Mouse (Mus musculus): ENCODE measurements around the gene Pcp4l1. TPM values are rescaled to one million over a fixed set of nuclear protein-coding genes. Genes with fewer than 3 reads are reported as not detected.

The Pcp4l1 gene
- polyA plus RNA-seq, 2 experiments, result 3.9 to 6.0 TPM

GRCm38 (mm10) chr1:171238463-171238862, 42.4 kb upstream of the Pcp4l1 start:
- no peak for TF ChIP-seq POLR2A (IDR thresholded peaks at IDR 0.05; ENCODE audit: borderline replicate concordance, extremely low read depth, insufficient read depth, insufficient read length)
- Histone ChIP-seq H3K9ac (ENCODE audit: low read depth, low read length, severe bottlenecking) (no peak overlapping the region), H3K4me3 (replicated peaks; ENCODE audit: low read length) (no peak overlapping the region), H3K36me3 (ENCODE audit: control insufficient read depth, insufficient read depth, low read length) (peaks cover 97% of the 10 kb centered on the region), H3K27me3 (ENCODE audit: control insufficient read depth, insufficient read depth, low read length) (no peaks in the 10 kb centered on the region), H3K9me3 (ENCODE audit: control insufficient read depth, low read length) (no peaks in the 10 kb centered on the region), H3K27ac (replicated peaks; ENCODE audit: low read depth, low read length) (no peak overlapping the region), H3K4me2 (replicated peaks; ENCODE audit: low read depth, low read length, severe bottlenecking) (no peak overlapping the region), H3K4me1 (ENCODE audit: control insufficient read depth, insufficient read depth, low read length) (no peaks in the 10 kb centered on the region)
- ATAC-seq (ENCODE audit: low FRiP score, low read depth) (no peak), DNase-seq (ENCODE audit: low spot score) (peak; percentile 30)
- WGBS, result 68% methylated on average over 14 of the region's 14 CpGs

GRCm38 (mm10) chr1:171237438-171237837, 41.4 kb upstream of the Pcp4l1 start:
- 85% methylated on average over 6 of the region's 6 CpGs for WGBS
- TF ChIP-seq POLR2A (IDR thresholded peaks at IDR 0.05; ENCODE audit: borderline replicate concordance, extremely low read depth, insufficient read depth, insufficient read length), result no peak
- H3K9me3 ChIP-seq (ENCODE audit: control insufficient read depth, low read length), result no peaks in the 10 kb centered on the region
- H3K27me3 ChIP-seq (ENCODE audit: control insufficient read depth, insufficient read depth, low read length), result no peaks in the 10 kb centered on the region
- ATAC-seq (ENCODE audit: low FRiP score, low read depth), result no peak
- H3K4me3 ChIP-seq (replicated peaks; ENCODE audit: low read length), result no peak overlapping the region
- no peak overlapping the region for H3K9ac ChIP-seq (ENCODE audit: low read depth, low read length, severe bottlenecking)
- H3K4me2 ChIP-seq (replicated peaks; ENCODE audit: low read depth, low read length, severe bottlenecking), result no peak overlapping the region
- H3K4me1 ChIP-seq (ENCODE audit: control insufficient read depth, insufficient read depth, low read length), result no peaks in the 10 kb centered on the region
- H3K27ac ChIP-seq (replicated peaks; ENCODE audit: low read depth, low read length), result no peak overlapping the region
- DNase-seq (ENCODE audit: low spot score), result no peak
- H3K36me3 ChIP-seq (ENCODE audit: control insufficient read depth, insufficient read depth, low read length), result peaks cover 90% of the 10 kb centered on the region

GRCm38 (mm10) chr1:171235791-171236190, 39.7 kb upstream of the Pcp4l1 start:
- 0 out of 2 replicates have a peak, but pooled peaks cover 3% of the 10 kb centered on the region for H3K4me1 ChIP-seq (ENCODE audit: control insufficient read depth, insufficient read depth, low read length)
- no peak for DNase-seq (ENCODE audit: low spot score)
- 86% methylated on average over 4 of the region's 4 CpGs for WGBS
- no peak overlapping the region for H3K4me3 ChIP-seq (replicated peaks; ENCODE audit: low read length)
- H3K27ac ChIP-seq (replicated peaks; ENCODE audit: low read depth, low read length), result no peak overlapping the region
- H3K36me3 ChIP-seq (ENCODE audit: control insufficient read depth, insufficient read depth, low read length), result peaks cover 73% of the 10 kb centered on the region
- ATAC-seq (ENCODE audit: low FRiP score, low read depth), result no peak
- no peak overlapping the region for H3K9ac ChIP-seq (ENCODE audit: low read depth, low read length, severe bottlenecking)
- H3K9me3 ChIP-seq (ENCODE audit: control insufficient read depth, low read length), result no peaks in the 10 kb centered on the region
- no peak for TF ChIP-seq POLR2A (IDR thresholded peaks at IDR 0.05; ENCODE audit: borderline replicate concordance, extremely low read depth, insufficient read depth, insufficient read length)
- no peak overlapping the region for H3K4me2 ChIP-seq (replicated peaks; ENCODE audit: low read depth, low read length, severe bottlenecking)
- H3K27me3 ChIP-seq (ENCODE audit: control insufficient read depth, insufficient read depth, low read length), result no peaks in the 10 kb centered on the region

- H3K4me2 ChIP-seq (replicated peaks; ENCODE audit: low read depth, low read length, severe bottlenecking), result no peak overlapping the region
- no peak for DNase-seq (ENCODE audit: low spot score)
- no peak overlapping the region for H3K9ac ChIP-seq (ENCODE audit: low read depth, low read length, severe bottlenecking)
- H3K27ac ChIP-seq (replicated peaks; ENCODE audit: low read depth, low read length), result no peak overlapping the region
- ATAC-seq (ENCODE audit: low FRiP score, low read depth), result no peak
- peaks cover 61% of the 10 kb centered on the region for H3K36me3 ChIP-seq (ENCODE audit: control insufficient read depth, insufficient read depth, low read length)
- 81% methylated on average over 4 of the region's 4 CpGs for WGBS
- no peaks in the 10 kb centered on the region for H3K27me3 ChIP-seq (ENCODE audit: control insufficient read depth, insufficient read depth, low read length)
- TF ChIP-seq POLR2A (IDR thresholded peaks at IDR 0.05; ENCODE audit: borderline replicate concordance, extremely low read depth, insufficient read depth, insufficient read length), result no peak
- no peak overlapping the region for H3K4me3 ChIP-seq (replicated peaks; ENCODE audit: low read length)
- 0 out of 2 replicates have a peak, but pooled peaks cover 10% of the 10 kb centered on the region for H3K4me1 ChIP-seq (ENCODE audit: control insufficient read depth, insufficient read depth, low read length)
- no peaks in the 10 kb centered on the region for H3K9me3 ChIP-seq (ENCODE audit: control insufficient read depth, low read length)
Measured at GRCm38 (mm10) chr1:171234538-171234937, 38.5 kb upstream of the Pcp4l1 start.

DNA sequence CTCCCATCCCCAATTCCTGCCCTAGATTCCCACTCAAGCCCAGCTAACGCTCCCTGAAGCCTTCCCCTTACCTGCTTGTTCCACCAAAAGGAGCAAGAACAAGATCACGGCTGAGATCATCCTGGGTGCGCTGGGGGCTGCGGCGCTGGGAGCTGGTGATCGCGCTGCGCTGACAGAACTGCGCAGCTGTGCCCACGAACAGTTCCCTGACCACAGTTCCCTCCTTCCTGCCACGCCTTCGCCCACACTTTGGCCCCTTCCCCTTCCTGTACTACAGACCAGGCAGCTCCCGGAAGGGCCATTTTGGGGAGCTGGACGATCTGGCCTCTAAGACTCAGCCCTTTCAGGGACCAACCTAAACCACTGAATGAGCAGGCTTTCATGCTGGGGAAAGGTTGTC, 38.1 kb upstream of the Pcp4l1 start, which contains the start of gene Fcer1g:
Gene Fcer1g (minus strand): TSS at position 240 of the 400 bp plus-strand sequence.
- no peak for DNase-seq (ENCODE audit: low spot score)
- Histone ChIP-seq H3K9ac (ENCODE audit: low read depth, low read length, severe bottlenecking) (no peak within 1 kb of the TSS), H3K4me2 (replicated peaks; ENCODE audit: low read depth, low read length, severe bottlenecking) (no peak within 1 kb of the TSS), H3K9me3 (ENCODE audit: control insufficient read depth, low read length) (no peaks in the 10 kb centered on the region), H3K4me1 (ENCODE audit: control insufficient read depth, insufficient read depth, low read length) (0 out of 2 replicates have a peak, but pooled peaks cover 10% of the 10 kb centered on the region), H3K36me3 (ENCODE audit: control insufficient read depth, insufficient read depth, low read length) (peaks cover 58% of the 10 kb centered on the region), H3K27me3 (ENCODE audit: control insufficient read depth, insufficient read depth, low read length) (no peaks in the 10 kb centered on the region), H3K4me3 (replicated peaks; ENCODE audit: low read length) (no peak within 1 kb of the TSS), H3K27ac (replicated peaks; ENCODE audit: low read depth, low read length) (no peak within 1 kb of the TSS)
- no peak for TF ChIP-seq POLR2A (IDR thresholded peaks at IDR 0.05; ENCODE audit: borderline replicate concordance, extremely low read depth, insufficient read depth, insufficient read length)
- 82% methylated on average over 14 of the region's 14 CpGs for WGBS
- no peak for ATAC-seq (ENCODE audit: low FRiP score, low read depth)

Data from limb, embryonic 14.5 days (tissue).